Mouse (Mus musculus): Measurements from ENCODE around the gene Frmd3.
A peak's percentile ranks its signal among the peaks of the same experiment; 100 is the strongest.
"Not testable (repeated sequence)": the region's sequence is repeated elsewhere in the genome, so short reads cannot be mapped to it uniquely, and the experiment has no call there.

Frmd3 gene

GRCm38 (mm10) chr4:74013211-74014047 is at the start of gene Frmd3:
Gene Frmd3, plus strand, starts transcription at chr4:74013442.
- peak; percentile 78 for DNase-seq (ENCODE audit: extremely low spot score)

DNA sequence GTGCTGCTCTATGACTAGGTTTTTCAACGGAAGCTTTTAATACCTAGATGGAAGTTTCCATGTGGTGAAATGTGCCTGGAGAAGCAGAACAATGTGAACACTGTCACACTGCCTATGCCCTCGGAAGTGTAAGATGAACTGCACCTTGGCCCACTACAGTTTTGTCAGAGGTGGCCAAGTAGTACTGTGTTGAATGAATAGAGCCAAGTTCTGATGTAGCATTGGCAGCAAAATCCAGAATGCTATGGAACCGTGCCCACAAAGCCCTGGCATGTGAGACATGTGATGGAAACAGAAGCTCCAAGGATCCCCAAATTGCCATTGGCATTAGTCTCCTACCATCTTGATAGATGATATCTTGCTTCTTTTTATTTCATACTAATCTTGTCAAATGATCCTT is 32.8 kb upstream of the Frmd3 start:
- DNase-seq (ENCODE audit: extremely low spot score) = no peak

DNA sequence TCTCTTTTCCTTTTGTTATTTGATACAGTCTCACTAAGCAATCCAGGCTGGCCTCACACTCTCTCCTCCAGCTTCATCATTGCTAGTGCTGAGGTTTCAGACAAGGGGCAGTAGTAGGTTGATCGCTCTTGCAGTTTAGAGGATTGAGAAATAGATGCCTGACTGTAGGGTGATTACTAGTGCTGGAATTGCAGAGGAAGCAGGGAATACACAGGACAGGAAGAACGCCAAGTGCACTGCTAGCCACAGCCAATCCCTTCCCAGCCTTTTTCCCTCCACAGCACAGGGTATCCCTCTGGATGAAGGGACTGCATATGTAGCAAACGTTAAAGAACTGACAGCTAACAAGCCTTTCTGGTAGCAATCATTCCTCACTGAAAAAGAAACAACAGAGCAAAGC is 965 bp upstream of the Frmd3 start:
- no peak for DNase-seq (ENCODE audit: extremely low spot score)

- DNase-seq (ENCODE audit: extremely low spot score) = no peak
These were observed 542 bp upstream of the Frmd3 start for GRCm38 (mm10) chr4:74012700-74013099.

DNA sequence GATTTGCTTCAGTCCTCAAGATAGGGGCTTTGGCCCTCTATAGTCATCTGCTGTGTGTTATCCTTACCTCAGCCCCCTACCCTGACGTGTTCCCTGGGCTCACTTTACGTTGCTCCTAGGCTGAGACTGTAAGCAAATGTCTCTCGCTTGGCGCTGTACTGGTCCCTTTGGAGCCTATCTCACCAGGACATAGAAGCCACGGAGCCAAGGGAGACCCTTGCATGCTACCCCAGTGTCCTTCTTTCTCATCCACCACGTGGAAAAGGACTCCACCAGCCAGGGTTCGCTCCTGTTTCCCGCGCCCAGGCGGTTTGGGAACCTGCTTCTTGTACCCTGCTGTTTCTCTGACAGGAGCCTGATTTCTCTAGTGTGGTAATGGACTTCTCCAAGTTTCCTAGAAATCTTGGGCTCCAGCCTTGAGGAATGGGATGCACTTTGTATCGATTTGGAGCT is 832 bp downstream of the Frmd3 start:
- peak; percentile 44 for DNase-seq (ENCODE audit: extremely low spot score)

- DNase-seq (ENCODE audit: extremely low spot score) = no peak
These were observed 6.8 kb downstream of the Frmd3 start for GRCm38 (mm10) chr4:74020084-74020483.

DNA sequence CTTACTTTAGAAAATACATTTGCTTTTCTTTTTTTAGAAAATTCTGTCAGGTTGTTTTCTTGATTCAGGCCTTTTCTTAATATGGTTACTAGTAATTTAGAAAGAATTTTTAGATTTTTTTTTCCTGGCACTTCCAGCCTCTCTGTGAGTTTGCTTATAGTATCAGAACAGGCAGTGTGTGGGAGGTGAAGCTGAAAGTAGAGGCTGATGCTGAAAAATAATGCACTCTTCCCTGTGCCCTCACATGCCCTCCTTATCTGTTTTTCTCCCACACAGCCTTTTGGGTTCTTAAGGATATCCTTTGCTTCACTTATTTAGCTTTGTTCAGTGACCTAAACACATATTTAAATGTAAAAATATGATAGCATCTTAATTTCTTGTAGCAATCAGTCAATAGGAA is 30.0 kb downstream of the Frmd3 start:
- no peak for DNase-seq (ENCODE audit: extremely low spot score)

GRCm38 (mm10) chr4:74051692-74052091 is 38.5 kb downstream of the Frmd3 start:
- no peak for DNase-seq (ENCODE audit: extremely low spot score)

GRCm38 (mm10) chr4:74076727-74077126 is 63.5 kb downstream of the Frmd3 start:
- no peak for DNase-seq (ENCODE audit: extremely low spot score)

GRCm38 (mm10) chr4:74110816-74111215 is 97.6 kb downstream of the Frmd3 start:
- DNase-seq (ENCODE audit: extremely low spot score) = no peak

GRCm38 (mm10) chr4:74191528-74191927 is 178.3 kb downstream of the Frmd3 start:
- no peak for DNase-seq (ENCODE audit: extremely low spot score)

DNA sequence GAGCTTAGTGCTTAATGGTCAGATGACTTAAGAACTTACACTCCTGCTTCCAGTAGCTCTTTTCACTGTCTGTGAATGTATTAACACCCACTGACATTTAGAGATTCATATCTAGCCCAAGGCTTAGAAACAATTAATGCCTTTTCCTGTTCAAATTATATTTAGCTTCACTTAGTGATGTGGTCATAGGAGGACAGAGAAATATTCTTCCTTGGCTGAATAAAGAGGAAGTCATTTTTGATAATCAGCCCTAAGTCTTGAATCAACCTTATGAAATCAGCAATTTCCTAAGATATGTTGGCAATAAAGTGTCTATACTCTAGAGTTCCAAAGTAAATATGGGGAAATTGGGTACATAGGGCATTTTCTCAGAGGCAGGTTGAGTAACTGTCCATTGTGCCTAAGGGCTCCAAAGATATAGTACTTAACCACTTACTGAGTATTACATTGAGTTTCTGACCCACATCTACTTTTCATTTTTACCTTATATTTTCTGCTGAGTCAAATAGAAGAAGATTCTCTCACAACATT is 188.1 kb downstream of the Frmd3 start:
- DNase-seq (ENCODE audit: extremely low spot score) = no peak

GRCm38 (mm10) chr4:74221780-74222179 is 208.5 kb downstream of the Frmd3 start:
- DNase-seq (ENCODE audit: extremely low spot score) = not testable (repeated sequence)

DNA sequence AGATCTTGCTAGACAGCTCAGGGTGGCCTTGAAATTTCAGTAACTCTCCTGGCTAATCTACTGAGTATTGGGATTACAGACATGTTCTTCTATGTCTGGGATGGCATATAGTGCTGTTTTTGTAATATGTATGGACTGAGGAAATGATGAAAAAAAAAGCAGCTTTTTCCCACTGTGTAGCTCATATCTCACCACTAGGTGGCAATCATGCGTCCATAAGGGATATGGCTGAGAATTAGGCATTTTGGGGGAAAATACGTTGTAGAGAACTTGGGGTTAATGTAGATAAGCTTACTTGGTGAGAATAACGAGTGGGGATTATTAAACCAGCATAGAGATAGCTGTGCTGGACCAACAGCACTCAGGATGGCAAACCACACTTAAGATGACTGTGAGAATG is 209.1 kb downstream of the Frmd3 start:
- no peak for DNase-seq (ENCODE audit: extremely low spot score)

GRCm38 (mm10) chr4:74224210-74224609 is 211.0 kb downstream of the Frmd3 start:
- DNase-seq (ENCODE audit: extremely low spot score) = no peak

DNA sequence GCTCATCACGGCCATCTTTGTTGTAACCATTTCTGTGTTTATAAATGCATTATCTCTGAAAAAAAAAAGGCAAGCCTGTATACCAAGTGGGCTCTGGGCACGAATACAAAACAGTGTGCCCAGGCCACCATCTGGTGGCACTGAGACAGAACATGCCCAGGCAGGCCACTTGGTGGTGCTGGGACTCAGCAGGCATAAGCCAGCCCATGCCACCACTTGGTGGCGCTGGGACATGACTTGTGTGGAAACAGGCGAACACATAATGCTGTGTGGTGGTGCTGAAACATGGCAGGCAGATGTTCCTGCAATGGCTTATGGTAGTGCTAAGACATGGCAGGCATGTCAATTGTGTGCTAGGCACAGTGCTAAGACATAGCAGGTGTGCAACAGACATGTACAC is 217.8 kb downstream of the Frmd3 start:
- no peak for DNase-seq (ENCODE audit: extremely low spot score)

DNA sequence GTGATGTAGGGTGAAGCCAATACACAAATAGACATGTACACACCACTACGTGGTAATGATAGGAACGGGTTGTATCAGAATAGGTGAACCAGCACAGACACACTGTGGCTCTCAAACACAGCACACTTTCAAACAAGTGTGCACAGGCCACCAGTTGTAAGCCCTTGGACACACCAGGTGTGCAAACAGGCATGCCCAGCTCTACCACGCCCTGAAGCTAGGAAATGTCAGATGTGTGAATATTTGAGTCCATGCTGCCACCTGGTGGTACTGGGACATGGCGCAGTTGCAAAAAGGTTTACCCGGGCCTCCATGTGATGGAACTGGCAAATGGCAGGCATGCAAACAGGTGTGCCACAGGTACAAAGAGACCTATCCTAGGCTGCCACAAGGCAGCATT is 218.2 kb downstream of the Frmd3 start:
- DNase-seq (ENCODE audit: extremely low spot score) = peak; percentile 49

DNA sequence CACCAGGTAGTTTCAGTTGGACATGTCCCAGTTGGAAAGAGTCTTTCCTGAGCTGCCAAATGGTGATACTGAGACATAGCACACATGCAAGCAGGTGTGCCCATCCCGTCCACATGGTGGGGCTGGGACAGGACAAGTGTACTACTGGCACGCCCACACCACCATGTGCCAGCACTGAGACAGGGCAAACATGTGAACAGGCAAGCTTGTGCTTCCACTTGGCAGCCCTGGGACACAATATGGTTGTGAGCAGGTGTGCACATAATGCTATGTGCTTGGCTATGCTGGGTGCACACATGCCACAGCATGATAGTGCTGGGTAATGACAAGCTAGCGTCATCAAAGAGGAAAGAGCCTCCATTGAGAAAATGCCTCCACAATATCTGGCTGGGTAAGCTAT is 220.3 kb downstream of the Frmd3 start:
- DNase-seq (ENCODE audit: extremely low spot score) = no peak

DNA sequence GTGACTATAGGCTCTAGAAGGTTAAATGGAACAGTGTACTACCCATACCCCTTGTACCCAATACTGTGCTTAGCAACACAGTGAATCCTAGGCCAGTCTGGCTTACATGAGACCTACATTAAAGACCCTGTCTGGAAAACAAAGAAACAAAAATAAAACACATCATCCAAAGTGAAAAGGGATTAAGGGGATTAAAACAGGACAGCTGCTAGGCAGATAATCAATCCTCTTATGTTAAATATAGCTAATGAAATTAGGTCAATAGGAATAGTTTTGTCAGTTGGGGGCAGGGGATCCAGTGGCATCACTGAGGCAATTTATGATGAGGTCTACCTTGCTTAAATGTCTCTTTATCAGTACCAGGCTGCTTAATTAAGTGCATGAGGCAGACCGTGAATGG is 228.9 kb downstream of the Frmd3 start, which contains the start of gene Kdm4c:
Gene Kdm4c, plus strand, starts transcription at position 322 of the 400 bp plus-strand sequence.
- no peak for DNase-seq (ENCODE audit: extremely low spot score)
